Mouse (Mus musculus): ENCODE data around the gene Pex10. TPM values are rescaled to one million over a fixed set of nuclear protein-coding genes. Genes with fewer than 3 reads are reported as not detected.
"Not testable (repeated sequence)": the region's sequence is repeated elsewhere in the genome, so short reads cannot be mapped to it uniquely, and the experiment has no call there.

Gene Pex10
- polyA plus RNA-seq, 1 experiment from 2014 or later: 22.7 TPM

DNA sequence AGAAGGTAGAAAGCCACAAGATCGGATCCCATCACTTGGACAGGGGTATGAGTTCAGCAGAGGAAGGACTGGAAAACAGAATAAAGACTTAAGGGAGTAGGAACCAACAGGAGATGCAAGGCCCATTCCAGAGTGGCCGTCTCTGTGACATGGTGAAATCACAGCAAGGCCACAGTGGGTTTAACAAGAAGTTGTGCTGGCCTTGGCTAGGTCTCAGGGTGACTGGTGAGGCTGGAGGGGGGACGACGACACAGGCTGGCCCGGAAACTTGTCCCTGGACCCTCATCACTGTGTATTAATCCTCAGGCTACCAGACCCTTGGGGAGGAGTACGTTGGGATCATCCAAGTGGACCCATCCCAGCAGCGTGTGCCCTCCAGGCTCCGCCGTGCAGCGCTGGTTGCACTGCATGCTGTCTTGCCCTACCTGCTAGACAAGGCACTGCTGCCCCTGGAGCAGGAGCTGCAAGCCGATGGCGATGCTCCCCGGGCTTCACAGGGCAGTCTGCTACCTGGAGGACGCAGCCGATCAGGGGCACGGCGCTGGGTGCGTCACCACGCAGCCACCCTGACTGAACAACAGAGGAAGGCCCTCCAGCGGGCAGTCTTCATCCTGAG lies 1.6 kb downstream of the Pex10 start:
- Histone ChIP-seq H3K9ac (no peak overlapping the region), H3K27ac (no peak overlapping the region), H3K4me1 (peaks cover 19% of the 10 kb centered on the region), H3K36me3 (replicated peaks) (peaks cover 38% of the 10 kb centered on the region), H3K4me2 (no peak overlapping the region), H3K27me3 (replicated peaks) (no peaks in the 10 kb centered on the region), H3K4me3 (no peak overlapping the region), H3K9me3 (no peaks in the 10 kb centered on the region)
- ATAC-seq (replicated peaks): no peak
- 93% methylated on average over 20 of the region's 20 CpGs for WGBS

GRCm38 (mm10) chr4:155069191-155069590 lies 2.4 kb downstream of the Pex10 start:
- Histone ChIP-seq H3K4me2 (no peak overlapping the region), H3K9ac (no peak overlapping the region), H3K4me1 (peaks cover 19% of the 10 kb centered on the region), H3K9me3 (no peaks in the 10 kb centered on the region), H3K27me3 (replicated peaks) (no peaks in the 10 kb centered on the region), H3K4me3 (no peak overlapping the region), H3K36me3 (replicated peaks) (peaks cover 45% of the 10 kb centered on the region), H3K27ac (no peak overlapping the region)
- 87% methylated on average over 6 of the region's 6 CpGs for WGBS
- ATAC-seq (replicated peaks): no peak

- ATAC-seq (replicated peaks): no peak
- peaks cover 19% of the 10 kb centered on the region for H3K4me1 ChIP-seq
- no peak overlapping the region for H3K4me2 ChIP-seq
- H3K27ac ChIP-seq: no peak overlapping the region
- no peaks in the 10 kb centered on the region for H3K9me3 ChIP-seq
- 93% methylated on average over 13 of the region's 13 CpGs for WGBS
- H3K4me3 ChIP-seq: no peak overlapping the region
- H3K36me3 ChIP-seq (replicated peaks): peaks cover 54% of the 10 kb centered on the region
- H3K9ac ChIP-seq: no peak overlapping the region
- H3K27me3 ChIP-seq (replicated peaks): no peaks in the 10 kb centered on the region
Observed at GRCm38 (mm10) chr4:155070199-155070598, 3.4 kb downstream of the Pex10 start.

DNA sequence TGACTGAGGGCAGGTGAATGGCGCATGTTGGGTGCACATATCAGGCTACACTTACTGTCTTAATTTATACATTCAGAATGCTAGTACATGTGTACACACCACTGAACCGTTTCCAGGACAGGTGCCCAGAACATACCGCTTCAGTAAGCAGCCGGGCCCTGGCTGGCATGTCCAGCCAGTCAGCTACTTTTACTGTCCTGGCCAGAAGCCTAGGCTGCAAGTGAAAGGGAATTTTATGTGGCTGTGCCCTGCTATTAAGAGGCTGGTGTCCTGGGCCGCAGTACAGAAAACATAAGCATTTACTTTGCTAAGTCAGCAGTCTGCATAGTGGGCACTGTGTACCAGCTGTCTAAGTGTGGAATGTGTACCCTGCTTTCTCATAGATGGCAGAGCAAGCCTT lies 4.1 kb downstream of the Pex10 start:
- Histone ChIP-seq H3K9me3 (no peaks in the 10 kb centered on the region), H3K36me3 (replicated peaks) (peaks cover 61% of the 10 kb centered on the region), H3K9ac (no peak overlapping the region), H3K27ac (no peak overlapping the region), H3K27me3 (replicated peaks) (no peaks in the 10 kb centered on the region), H3K4me1 (peaks cover 19% of the 10 kb centered on the region), H3K4me2 (no peak overlapping the region), H3K4me3 (no peak overlapping the region)
- no peak for ATAC-seq (replicated peaks)
- WGBS: 89% methylated on average over 5 of the region's 5 CpGs

- Histone ChIP-seq H3K9ac (no peak overlapping the region), H3K27ac (no peak overlapping the region), H3K4me3 (no peak overlapping the region), H3K4me1 (no peaks in the 10 kb centered on the region), H3K4me2 (no peak overlapping the region), H3K36me3 (replicated peaks) (peaks cover 80% of the 10 kb centered on the region), H3K27me3 (replicated peaks) (no peaks in the 10 kb centered on the region), H3K9me3 (no peaks in the 10 kb centered on the region)
- ATAC-seq (replicated peaks): no peak
- WGBS: 83% methylated on average over 9 of the region's 9 CpGs
Observed at GRCm38 (mm10) chr4:155074418-155074817, 7.6 kb downstream of the Pex10 start.

GRCm38 (mm10) chr4:155075137-155075536 lies 8.3 kb downstream of the Pex10 start:
- Histone ChIP-seq H3K9ac (no peak overlapping the region), H3K27me3 (replicated peaks) (no peaks in the 10 kb centered on the region), H3K27ac (no peak overlapping the region), H3K9me3 (no peaks in the 10 kb centered on the region), H3K4me3 (no peak overlapping the region), H3K4me1 (no peaks in the 10 kb centered on the region), H3K36me3 (replicated peaks) (peaks cover 81% of the 10 kb centered on the region), H3K4me2 (no peak overlapping the region)
- WGBS: 87% methylated on average over 9 of the region's 9 CpGs
- no peak for ATAC-seq (replicated peaks)

GRCm38 (mm10) chr4:155075813-155076212 lies 9.0 kb downstream of the Pex10 start:
- no peaks in the 10 kb centered on the region for H3K4me1 ChIP-seq
- no peaks in the 10 kb centered on the region for H3K27me3 ChIP-seq (replicated peaks)
- no peak for ATAC-seq (replicated peaks)
- H3K36me3 ChIP-seq (replicated peaks): peaks cover 80% of the 10 kb centered on the region
- H3K4me3 ChIP-seq: no peak overlapping the region
- H3K27ac ChIP-seq: no peak overlapping the region
- H3K9me3 ChIP-seq: no peaks in the 10 kb centered on the region
- H3K4me2 ChIP-seq: no peak overlapping the region
- H3K9ac ChIP-seq: no peak overlapping the region
- WGBS: 100% methylated on average over 2 of the region's 2 CpGs

DNA sequence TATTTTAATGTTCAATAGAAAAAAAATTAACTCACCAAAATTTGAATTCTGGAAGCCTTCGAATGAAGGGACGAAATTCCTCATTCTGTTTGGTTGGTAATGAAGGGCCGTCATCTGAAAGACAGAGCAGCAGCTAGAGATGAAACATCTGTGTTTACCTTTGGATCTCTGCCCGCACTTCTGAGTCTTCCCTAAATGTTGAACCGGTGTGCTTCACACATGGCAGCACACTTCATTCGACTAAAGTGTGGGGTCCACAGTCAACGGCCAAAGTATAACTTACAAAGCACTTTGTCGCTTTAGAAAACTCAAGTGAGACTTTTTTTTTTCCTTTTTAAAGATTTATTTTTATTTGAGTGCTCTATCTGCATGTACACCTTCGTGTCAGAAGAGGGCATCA lies 9.9 kb downstream of the Pex10 start:
- Histone ChIP-seq H3K9ac (no peak overlapping the region), H3K27me3 (replicated peaks) (no peaks in the 10 kb centered on the region), H3K36me3 (replicated peaks) (peaks cover 72% of the 10 kb centered on the region), H3K4me3 (no peak overlapping the region), H3K4me2 (no peak overlapping the region), H3K9me3 (no peaks in the 10 kb centered on the region), H3K4me1 (no peaks in the 10 kb centered on the region), H3K27ac (no peak overlapping the region)
- no peak for ATAC-seq (replicated peaks)
- 88% methylated on average over 9 of the region's 9 CpGs for WGBS

GRCm38 (mm10) chr4:155078808-155079207 lies 12.0 kb downstream of the Pex10 start:
- not testable (repeated sequence) for H3K9me3 ChIP-seq; H3K4me1 ChIP-seq; H3K27ac ChIP-seq; H3K4me3 ChIP-seq; H3K9ac ChIP-seq; H3K4me2 ChIP-seq; ATAC-seq (replicated peaks); H3K27me3 ChIP-seq (replicated peaks)
- 93% methylated on average over 10 of the region's 10 CpGs for WGBS
- H3K36me3 ChIP-seq (replicated peaks): peaks cover 60% of the 10 kb centered on the region

DNA sequence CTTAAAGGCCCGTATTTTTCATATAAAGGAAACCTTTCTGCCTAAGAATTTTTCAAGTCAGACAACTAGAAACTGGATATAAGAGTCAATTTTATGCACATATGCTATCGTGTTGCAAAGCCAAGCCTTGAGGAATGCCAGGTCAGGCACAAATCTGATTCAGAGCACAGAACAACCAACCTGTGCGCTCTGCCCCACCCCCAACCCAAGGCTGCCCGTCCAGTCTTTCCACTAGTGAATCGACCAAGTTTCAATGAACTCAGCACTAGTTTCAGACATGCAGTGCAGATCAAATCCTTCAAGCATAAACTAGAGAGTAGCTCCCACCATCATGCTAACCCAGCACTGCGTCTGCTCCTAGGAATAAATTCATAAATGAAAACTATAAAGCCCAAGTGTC lies 12.8 kb downstream of the Pex10 start:
- no peaks in the 10 kb centered on the region for H3K27me3 ChIP-seq (replicated peaks)
- H3K4me3 ChIP-seq: no peak overlapping the region
- H3K4me2 ChIP-seq: no peak overlapping the region
- WGBS: 94% methylated on average over 6 of the region's 6 CpGs
- no peak overlapping the region for H3K9ac ChIP-seq
- no peak for ATAC-seq (replicated peaks)
- peaks cover 53% of the 10 kb centered on the region for H3K36me3 ChIP-seq (replicated peaks)
- H3K4me1 ChIP-seq: peaks cover 10% of the 10 kb centered on the region
- H3K27ac ChIP-seq: no peak overlapping the region
- no peaks in the 10 kb centered on the region for H3K9me3 ChIP-seq

- Histone ChIP-seq H3K27ac (no peak overlapping the region), H3K4me2 (no peak overlapping the region), H3K9me3 (no peaks in the 10 kb centered on the region), H3K9ac (no peak overlapping the region), H3K4me1 (peaks cover 29% of the 10 kb centered on the region), H3K27me3 (replicated peaks) (no peaks in the 10 kb centered on the region), H3K4me3 (no peak overlapping the region), H3K36me3 (replicated peaks) (peaks cover 21% of the 10 kb centered on the region)
- ATAC-seq (replicated peaks): no peak
- 86% methylated on average over 4 of the region's 4 CpGs for WGBS
Observed at GRCm38 (mm10) chr4:155083553-155083952, 16.7 kb downstream of the Pex10 start.

DNA sequence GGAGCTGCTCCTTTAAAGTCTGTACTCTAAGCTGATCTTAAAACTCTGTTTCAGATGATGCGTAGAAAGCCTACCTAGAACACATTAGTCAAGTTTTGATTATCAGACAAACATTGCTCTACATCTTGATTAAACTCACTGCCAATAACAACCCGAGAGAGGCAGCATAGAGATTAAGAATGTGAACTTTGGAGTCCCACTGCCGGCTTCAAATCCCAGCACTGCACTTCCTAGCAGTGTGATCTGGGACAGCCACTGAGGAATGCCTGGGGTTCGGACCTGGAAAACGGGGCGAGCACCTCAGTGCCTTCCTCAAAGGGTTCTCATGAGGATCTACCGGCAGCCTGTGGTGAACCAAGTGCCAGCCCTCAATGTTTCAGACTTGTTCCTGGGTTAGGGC lies 17.5 kb downstream of the Pex10 start:
- no peaks in the 10 kb centered on the region for H3K9me3 ChIP-seq
- peaks cover 16% of the 10 kb centered on the region for H3K36me3 ChIP-seq (replicated peaks)
- ATAC-seq (replicated peaks): no peak
- H3K4me3 ChIP-seq: no peak overlapping the region
- H3K27me3 ChIP-seq (replicated peaks): no peaks in the 10 kb centered on the region
- peaks cover 29% of the 10 kb centered on the region for H3K4me1 ChIP-seq
- peak overlapping the region; percentile 82; the same call in 1 of the 2 replicates for H3K4me2 ChIP-seq
- WGBS: 88% methylated on average over 7 of the region's 7 CpGs
- no peak overlapping the region; the same call in 1 of the 2 replicates for H3K9ac ChIP-seq
- no peak overlapping the region for H3K27ac ChIP-seq

All from midbrain, embryonic 15.5 days (tissue).